Mouse (Mus musculus) erythroblast, embryonic 14.5 days (primary cell): Measurements from ENCODE around the gene Tceanc. TPM values are rescaled to one million over a fixed set of nuclear protein-coding genes. Genes with fewer than 3 reads are reported as not detected.

ENCODE experiments used
- H3K27me3 ChIP-seq: 2 replicates; pipeline ENCODE4 v1.6.1; 2012; ENCODE audit warnings: inconsistent platforms; ENCODE audit not compliant: control insufficient read depth
- H3K36me3 ChIP-seq: 2 replicates; pipeline ENCODE4 v1.6.1; 2012; ENCODE audit warnings: mild to moderate bottlenecking, inconsistent platforms; ENCODE audit not compliant: control insufficient read depth
- H3K4me1 ChIP-seq: 2 replicates; pipeline ENCODE4 v1.6.1; 2012; ENCODE audit warnings: inconsistent platforms; ENCODE audit not compliant: control insufficient read depth
- H3K4me3 ChIP-seq: replicated peaks from 2 replicates; pipeline ENCODE3; 2012; ENCODE audit warnings: moderate library complexity, mild to moderate bottlenecking, inconsistent platforms
- H3K9me3 ChIP-seq: 2 replicates; pipeline ENCODE4 v1.6.1; 2012; ENCODE audit warnings: low read length, inconsistent platforms, mixed read lengths; ENCODE audit not compliant: control insufficient read depth
- GATA1 ChIP-seq: IDR thresholded peaks from 2 replicates; pipeline ENCODE4 v1.6.1; 2012; ENCODE audit warnings: low read length, inconsistent platforms, mixed read lengths
- TAL1 ChIP-seq: IDR thresholded peaks from 3 replicates; pipeline ENCODE4 v1.6.1; 2012; ENCODE audit warnings: low read length, inconsistent platforms, mixed read lengths
- polyA plus RNA-seq: library from polyadenylated mRNA; stranded (reverse); fragments of >175 nt; gene quantifications from 2 replicates; pipeline ENCODE4 v1.2.3, GENCODE M21; 2012

The Tceanc gene
- polyA plus RNA-seq: 0.01 and 0.02 TPM in 2 replicates

DNA sequence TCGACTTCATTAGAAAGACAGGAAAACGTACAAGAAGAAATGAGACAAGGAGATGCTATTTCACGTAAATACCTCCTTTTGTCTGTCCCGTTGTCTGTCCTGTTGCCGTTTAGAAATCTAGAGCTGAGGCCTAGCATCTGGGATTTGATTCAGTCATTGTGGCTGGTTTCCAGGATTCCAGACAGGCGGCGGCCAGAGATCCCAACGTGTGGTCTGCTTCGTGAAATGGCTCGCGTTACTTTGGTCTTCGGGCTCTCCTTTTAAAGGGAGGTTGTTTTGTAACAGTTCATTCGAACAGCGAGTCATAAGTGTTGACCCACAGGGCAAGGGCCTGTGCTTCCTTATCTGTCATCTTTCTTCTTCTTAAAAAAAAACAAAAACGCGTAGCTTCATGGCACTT, at the start of gene Tceanc:
Gene Tceanc (minus strand): TSS at position 223 of the 400 bp plus-strand sequence.
- H3K36me3 ChIP-seq: no peaks in the 10 kb centered on the region
- no peak for TF ChIP-seq TAL1
- no peaks in the 10 kb centered on the region for H3K27me3 ChIP-seq
- no peak within 1 kb of the TSS for H3K4me3 ChIP-seq
- no peaks in the 10 kb centered on the region for H3K9me3 ChIP-seq
- peaks cover 10% of the 10 kb centered on the region for H3K4me1 ChIP-seq

DNA sequence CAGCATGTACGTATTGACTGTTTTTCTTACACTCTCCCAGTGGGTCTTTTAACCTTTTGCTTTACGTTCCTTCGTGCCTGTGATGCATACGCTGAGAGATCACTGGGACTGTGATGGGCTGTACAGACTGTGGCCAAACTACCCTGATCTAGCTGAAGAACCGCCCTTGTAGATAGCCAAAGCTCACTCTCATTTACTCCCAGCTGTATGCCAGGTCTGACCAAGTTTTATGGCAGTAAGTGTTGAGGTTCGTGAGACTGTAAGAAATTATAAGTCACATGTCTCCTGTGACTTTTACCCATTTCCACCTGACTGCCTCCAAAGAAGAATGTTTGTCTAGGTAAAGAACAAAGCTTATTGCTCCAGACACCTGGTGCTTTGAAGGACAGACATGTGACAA, 47.6 kb upstream of the Tceanc start:
- Histone ChIP-seq H3K4me1 (no peaks in the 10 kb centered on the region), H3K9me3 (no peaks in the 10 kb centered on the region), H3K4me3 (no peak overlapping the region), H3K27me3 (no peaks in the 10 kb centered on the region), H3K36me3 (no peaks in the 10 kb centered on the region)
- TF ChIP-seq GATA1: no peak
- TF ChIP-seq TAL1: no peak

DNA sequence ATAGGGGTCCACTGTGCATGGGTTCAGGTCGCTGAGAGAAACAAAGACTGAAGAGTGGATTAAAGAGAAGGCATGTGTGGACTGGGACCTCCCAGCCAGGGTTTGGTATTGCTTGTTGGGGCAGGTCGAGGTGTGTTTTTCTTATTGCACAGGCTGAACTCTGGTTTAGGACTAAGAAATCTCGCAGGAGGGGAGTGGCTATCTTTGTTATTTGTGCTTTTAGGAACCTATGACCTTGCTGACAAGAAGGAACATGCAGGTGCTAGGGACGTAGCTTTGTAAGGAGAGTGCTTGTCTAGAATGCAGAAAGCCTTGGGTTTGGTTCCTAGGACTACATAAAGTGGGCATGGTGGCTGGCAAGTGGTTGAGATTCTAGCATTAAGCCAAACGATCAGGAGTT, 47.0 kb upstream of the Tceanc start:
- Histone ChIP-seq H3K4me3 (no peak overlapping the region), H3K4me1 (no peaks in the 10 kb centered on the region), H3K36me3 (no peaks in the 10 kb centered on the region), H3K9me3 (no peaks in the 10 kb centered on the region), H3K27me3 (no peaks in the 10 kb centered on the region)
- TF ChIP-seq GATA1 (no peak), TAL1 (no peak)

DNA sequence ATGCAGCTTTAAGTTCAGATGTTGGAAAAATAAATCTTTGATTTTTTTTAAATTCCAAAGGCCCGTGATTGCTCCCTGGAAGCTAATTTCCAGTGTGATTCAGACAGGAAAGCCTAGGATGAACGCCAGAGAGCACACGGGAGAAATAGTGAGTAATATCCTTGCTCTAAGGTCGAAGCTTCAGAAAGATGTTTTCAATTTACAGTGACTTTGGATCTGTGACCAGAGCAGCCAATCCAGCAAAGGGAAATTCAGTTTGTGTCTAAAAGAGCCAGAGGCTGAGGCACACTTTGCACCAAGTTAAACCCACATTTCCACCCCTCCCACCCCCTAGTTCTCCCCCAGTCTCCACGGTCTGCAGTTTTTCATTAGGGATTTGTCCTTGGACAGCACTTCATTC, 46.5 kb upstream of the Tceanc start:
- no peaks in the 10 kb centered on the region for H3K27me3 ChIP-seq
- TF ChIP-seq TAL1 (no peak), GATA1 (no peak)
- H3K9me3 ChIP-seq: no peaks in the 10 kb centered on the region
- no peak overlapping the region for H3K4me3 ChIP-seq
- H3K36me3 ChIP-seq: no peaks in the 10 kb centered on the region
- no peaks in the 10 kb centered on the region for H3K4me1 ChIP-seq

DNA sequence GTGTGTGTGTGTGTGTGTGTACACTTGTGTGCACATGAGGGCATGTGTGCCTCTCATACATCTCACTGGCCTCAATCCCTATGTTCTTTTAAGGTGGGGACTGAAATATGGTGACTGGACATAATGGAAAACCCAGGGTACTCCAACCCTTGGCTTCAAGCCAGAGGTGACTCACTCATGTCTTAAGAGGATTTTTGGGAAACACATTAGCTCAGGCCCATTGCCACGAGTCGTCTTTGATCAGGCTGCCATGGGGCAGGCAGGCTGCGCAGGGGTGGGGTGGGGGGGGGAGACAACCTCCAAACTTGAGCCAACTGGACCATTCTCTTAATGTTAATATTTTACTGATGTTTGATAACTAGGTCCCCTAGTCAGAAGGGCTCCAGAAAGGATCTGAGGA, 41.0 kb upstream of the Tceanc start:
- no peaks in the 10 kb centered on the region for H3K27me3 ChIP-seq
- TF ChIP-seq GATA1 (no peak), TAL1 (no peak)
- H3K36me3 ChIP-seq: no peaks in the 10 kb centered on the region
- H3K4me3 ChIP-seq: no peak overlapping the region
- H3K9me3 ChIP-seq: no peaks in the 10 kb centered on the region
- no peaks in the 10 kb centered on the region for H3K4me1 ChIP-seq

DNA sequence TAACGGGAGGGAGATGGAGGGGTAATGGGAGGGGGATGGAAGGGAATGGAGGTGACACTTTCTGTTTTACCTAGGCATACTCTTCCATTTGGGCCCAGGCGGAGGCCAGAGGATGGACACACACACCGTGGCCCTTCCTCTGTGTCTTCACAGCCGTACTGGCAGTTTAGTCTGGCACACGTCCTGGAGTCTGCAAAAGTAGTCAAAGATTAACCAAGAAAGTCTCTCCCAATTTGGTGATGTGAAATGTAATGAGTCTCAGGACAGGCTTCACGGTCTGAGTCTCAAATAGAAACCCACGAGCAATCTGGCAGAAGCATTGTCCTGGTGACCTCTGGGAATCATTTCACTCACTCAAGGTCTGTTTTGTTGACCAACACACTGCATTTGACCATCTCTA, 34.0 kb upstream of the Tceanc start:
- no peak overlapping the region for H3K4me3 ChIP-seq
- TF ChIP-seq GATA1 (no peak), TAL1 (no peak)

DNA sequence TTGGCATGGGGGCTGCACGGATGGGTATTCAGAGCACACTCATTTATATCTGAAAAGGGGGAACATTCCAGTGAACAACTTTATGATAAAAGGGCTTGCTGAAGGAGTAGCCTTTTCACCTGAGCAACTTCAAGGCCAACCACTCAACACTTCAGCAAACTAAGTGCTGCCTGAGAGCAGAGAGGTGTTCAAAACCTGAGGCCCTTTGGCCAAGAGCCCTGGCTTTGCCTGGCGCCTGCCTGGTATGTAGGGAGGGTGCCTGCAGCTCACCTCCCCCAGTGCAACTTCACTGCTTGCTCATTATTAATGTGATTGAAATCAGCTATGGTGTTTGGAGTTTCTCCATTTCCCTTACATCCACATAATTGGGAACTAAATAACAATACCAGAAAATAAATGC, 28.1 kb upstream of the Tceanc start:
- H3K36me3 ChIP-seq: no peaks in the 10 kb centered on the region
- no peaks in the 10 kb centered on the region for H3K27me3 ChIP-seq
- no peak for TF ChIP-seq GATA1
- no peak for TF ChIP-seq TAL1
- H3K4me3 ChIP-seq: no peak overlapping the region
- no peaks in the 10 kb centered on the region for H3K4me1 ChIP-seq
- no peaks in the 10 kb centered on the region for H3K9me3 ChIP-seq

More for the DNA sequence above, 34.0 kb upstream of the Tceanc start:
- Histone ChIP-seq H3K4me1 (no peaks in the 10 kb centered on the region), H3K9me3 (no peaks in the 10 kb centered on the region), H3K36me3 (no peaks in the 10 kb centered on the region), H3K27me3 (no peaks in the 10 kb centered on the region)

DNA sequence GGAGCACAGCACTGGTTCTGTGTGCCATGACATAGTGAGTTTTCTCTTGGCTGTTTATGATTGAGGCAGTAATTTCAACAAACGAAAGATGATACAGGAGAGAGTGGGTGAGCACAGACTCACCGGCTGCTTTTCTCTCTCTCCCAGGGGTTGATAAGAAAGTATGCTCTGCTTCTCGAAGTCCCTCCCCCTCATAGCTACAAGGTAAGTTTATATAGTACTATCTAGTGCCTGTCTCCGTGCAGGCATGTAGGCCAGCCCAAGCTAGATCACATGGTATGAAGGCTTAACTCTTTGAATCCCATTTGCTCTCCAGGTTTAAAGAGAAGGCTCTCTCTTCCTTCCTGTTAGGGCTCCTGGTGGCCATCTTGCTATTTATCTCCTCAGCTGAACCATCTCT, 16.8 kb upstream of the Tceanc start:
- Histone ChIP-seq H3K27me3 (no peaks in the 10 kb centered on the region), H3K36me3 (no peaks in the 10 kb centered on the region), H3K9me3 (no peaks in the 10 kb centered on the region), H3K4me3 (no peak overlapping the region), H3K4me1 (no peaks in the 10 kb centered on the region)
- TF ChIP-seq GATA1: no peak
- no peak for TF ChIP-seq TAL1

DNA sequence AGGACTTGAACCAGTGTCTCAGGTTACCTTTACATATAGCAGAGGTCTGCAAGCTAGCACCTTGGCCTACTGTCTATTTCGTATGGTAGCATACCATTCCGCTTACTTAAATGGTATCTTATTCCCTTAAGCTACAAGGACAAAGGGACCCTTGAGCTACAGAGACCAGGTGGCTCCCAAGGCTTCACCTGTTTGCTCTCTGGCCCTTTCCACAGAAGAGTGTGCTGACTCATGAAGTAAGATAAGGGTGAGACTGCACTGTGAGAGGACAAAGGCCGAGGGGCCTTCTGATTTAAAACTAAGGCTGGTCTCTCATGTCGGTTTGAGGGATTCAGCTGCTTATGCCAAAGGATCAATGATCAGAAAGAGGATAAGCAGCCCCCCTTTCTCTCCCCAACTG, 15.1 kb upstream of the Tceanc start:
- Histone ChIP-seq H3K4me1 (no peaks in the 10 kb centered on the region), H3K36me3 (no peaks in the 10 kb centered on the region), H3K4me3 (no peak overlapping the region), H3K27me3 (no peaks in the 10 kb centered on the region), H3K9me3 (no peaks in the 10 kb centered on the region)
- no peak for TF ChIP-seq GATA1
- no peak for TF ChIP-seq TAL1

DNA sequence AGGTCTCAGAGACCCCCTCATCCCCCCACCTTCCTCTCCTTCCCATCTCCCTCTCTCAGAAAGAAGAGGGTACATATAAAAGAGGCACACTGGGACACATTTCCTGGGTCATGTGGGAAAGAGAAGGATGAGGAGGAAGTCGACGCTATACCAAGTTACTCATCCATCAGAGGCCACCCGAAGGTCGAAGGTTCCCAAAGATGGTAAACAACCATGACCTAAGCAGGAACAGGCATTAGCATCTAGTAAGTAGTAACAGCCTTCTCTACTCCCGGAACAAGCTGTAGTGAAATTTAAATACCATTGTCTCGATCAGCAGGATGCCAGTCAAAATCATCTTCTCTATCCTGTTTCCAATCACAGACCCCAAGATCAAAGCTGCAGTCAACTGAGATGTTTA, 13.3 kb upstream of the Tceanc start:
- H3K4me3 ChIP-seq: no peak overlapping the region
- H3K4me1 ChIP-seq: no peaks in the 10 kb centered on the region
- no peak for TF ChIP-seq GATA1
- TF ChIP-seq TAL1: no peak
- no peaks in the 10 kb centered on the region for H3K36me3 ChIP-seq
- no peaks in the 10 kb centered on the region for H3K27me3 ChIP-seq
- no peaks in the 10 kb centered on the region for H3K9me3 ChIP-seq
